ENCODE assay signal across 13 mouse cellular contexts in genomic region chr3:106021840-106022239, GRCm38 (mm10). TPM values are rescaled to one million over a fixed set of nuclear protein-coding genes. Genes with fewer than 3 reads are reported as not detected.
DNase-seq lines count a peak whose midpoint lies in the region; ATAC-seq and TF ChIP-seq lines count a peak whose summit lies in the region.
"Had no signal": no experiment of that assay in that cellular context is flagged by ENCODE, and none has a peak within 500 bp of the region (broad histone marks: within the 10 kb centered on the region; RNA-seq: fewer than 3 reads in every experiment).

No protein-coding gene starts in this region.

- DNase-seq in cerebellum, adult 2 months = peak in 1 of 2 experiments; percentile 19
- DNase-seq in cerebellum, adult 11-12 months = no peak
- peak; percentile 6 for DNase-seq in kidney, postnatal 10 days
- DNase-seq in kidney, adult 11 months = no peak
- peak; percentile 11 for DNase-seq in 416B (ENCODE audit: low read depth)
- no peak for DNase-seq in adrenal gland, adult 8-10 months
- no peak for DNase-seq in heart, postnatal 36 days

- H3K27ac ChIP-seq in cerebellum, adult 2 months (ENCODE audit: insufficient read depth, low read length) = no peak overlapping the region
- H3K27ac ChIP-seq: limb, embryonic 15.5 days; midbrain, embryonic 12.5 days had no signal

- H3K4me3 ChIP-seq in cerebellum, adult 2 months (replicated peaks; ENCODE audit: insufficient read depth, low read depth, low read length) = no peak overlapping the region
- H3K4me3 ChIP-seq: limb, embryonic 15.5 days; midbrain, embryonic 12.5 days had no signal

- no peak for TF ChIP-seq POLR2A in cerebellum, adult 2 months (IDR thresholded peaks at IDR 0.05; ENCODE audit: borderline replicate concordance, insufficient read depth, low read length)

- ATAC-seq in common myeloid progenitor, adult 5-6 weeks (replicated peaks; ENCODE audit: low read depth, poor library complexity, severe bottlenecking) = 0 out of 2 replicates have a peak, but pooled peaks have one; percentile 56

- no peaks in the 10 kb centered on the region for H3K4me1 ChIP-seq in cerebellum, adult 2 months (ENCODE audit: control insufficient read depth, insufficient read depth, low read length)
- H3K4me1 ChIP-seq: limb, embryonic 15.5 days; midbrain, embryonic 12.5 days had no signal

- H3K27me3 ChIP-seq in cerebellum, adult 2 months (ENCODE audit: control insufficient read depth, insufficient read depth, low read length) = no peaks in the 10 kb centered on the region
- H3K27me3 ChIP-seq: limb, embryonic 15.5 days; midbrain, embryonic 12.5 days had no signal

- intact Hi-C loops in heart, postnatal 36 days (cut with DNase I) = no loop called here

- TF ChIP-seq CTCF in cerebellum, adult 2 months (IDR thresholded peaks at IDR 0.05; ENCODE audit: borderline replicate concordance, insufficient read depth, low read depth, low read length) = peak; percentile 45; the same call in 1 of the 2 replicates

RNA-seq across cellular contexts. Expression of gene Pifo, which starts 7.4 kb away (rescaled TPM):
- polyA plus RNA-seq in cerebellum, adult 2 months (2012; rRNA removed) = 1.2 and 1.8 TPM in 2 replicates
- not detected in 2 replicates for total RNA-seq in common myeloid progenitor, adult 5-6 weeks (2017)
- not detected for total RNA-seq in adrenal gland, adult 8-10 months (2022)
- not detected for total RNA-seq in heart, postnatal 36 days (2021)
- polyA plus RNA-seq: heart, embryonic 14.5 days; limb, embryonic 15.5 days; stomach, embryonic 16.5 days had no signal

RNA-seq across cellular contexts. Expression of gene Chil5, which starts 10.8 kb away (rescaled TPM):
- polyA plus RNA-seq in cerebellum, adult 2 months (2012; rRNA removed) = 7.2 and 10.0 TPM in 2 replicates
- not detected in 2 replicates for total RNA-seq in common myeloid progenitor, adult 5-6 weeks (2017)
- total RNA-seq in adrenal gland, adult 8-10 months (2022) = not detected
- total RNA-seq in heart, postnatal 36 days (2021) = not detected
- polyA plus RNA-seq: kidney, embryonic 16.5 days; midbrain, embryonic 12.5 days; stomach, embryonic 16.5 days had no signal

RNA-seq across cellular contexts. Expression of gene Ovgp1, which starts 48.3 kb away (rescaled TPM):
- 15.8 and 17.3 TPM in 2 replicates for polyA plus RNA-seq in cerebellum, adult 2 months (2012; rRNA removed)
- 2.1 and 2.7 TPM in 2 replicates for total RNA-seq in common myeloid progenitor, adult 5-6 weeks (2017)
- total RNA-seq in adrenal gland, adult 8-10 months (2022) = 1 to 10 TPM in 3 of 4 experiments, under 1 TPM in 1; 0.93 to 2.4 (median 1.6) TPM
- under 1 TPM; 0.27 to 0.58 TPM for total RNA-seq in heart, postnatal 36 days (2021)

Comparison
In these comparisons a context has a peak if more than half of its experiments do, and no peak if none do; other contexts are left out.
1. DNase-seq: peak in kidney, postnatal 10 days (single experiment) and 416B (single experiment); none in cerebellum, adult 11-12 months (single experiment), kidney, adult 11 months (single experiment), adrenal gland, adult 8-10 months (single experiment) and heart, postnatal 36 days (0 of 2).